Mouse (Mus musculus): ENCODE data around the gene Sh3gl2.

GRCm38 (mm10) chr4:85242562-85242961, 37.6 kb downstream of the Sh3gl2 start:
- TF ChIP-seq CTCF (IDR thresholded peaks at IDR 0.05; ENCODE audit: low read depth) (no peak), EP300 (optimal IDR thresholded peaks at IDR 0.05) (no peak)
